Mouse (Mus musculus) small intestine, adult 2 months (tissue): ENCODE data around the gene Katnal1.

ENCODE experiments used
- CTCF ChIP-seq: fragments of 200-500 bp; IDR thresholded peaks from 2 replicates; pipeline ENCODE4 v1.5.1; 2012; ENCODE audit warnings: low read depth, mild to moderate bottlenecking, control low read depth, inconsistent platforms, low read length, moderate library complexity, mixed read lengths; ENCODE audit not compliant: insufficient replicate concordance, insufficient read length; ENCODE audit errors: extremely low read depth
- POLR2A ChIP-seq: fragments of 200-500 bp; IDR thresholded peaks from 2 replicates; pipeline ENCODE4 v1.6.1; 2012; ENCODE audit warnings: low read depth, mild to moderate bottlenecking, control low read depth, inconsistent platforms, low read length, moderate library complexity

GRCm38 (mm10) chr5:148866571-148866970 lies 62.5 kb downstream of the Katnal1 start:
- no peak for TF ChIP-seq CTCF
- TF ChIP-seq POLR2A: no peak
